Mouse (Mus musculus) natural killer cell, adult 2 months (primary cell): ENCODE measurements at regions not wholly inside any gene's neighbourhood (a gene's known extent, or its start where the extent isn't known, plus 50 kb on each side); places are given as distances from the start of the nearest gene placed in this dataset.
"Not testable (repeated sequence)": the region's sequence is repeated elsewhere in the genome, so short reads cannot be mapped to it uniquely, and the experiment has no call there.

Experiments used
- DNase-seq, 2 experiments: peaks; one replicate each; pipeline ENCODE4 v3.0.0; 2022; ENCODE audit warnings: low spot score in 2 of 2

DNA sequence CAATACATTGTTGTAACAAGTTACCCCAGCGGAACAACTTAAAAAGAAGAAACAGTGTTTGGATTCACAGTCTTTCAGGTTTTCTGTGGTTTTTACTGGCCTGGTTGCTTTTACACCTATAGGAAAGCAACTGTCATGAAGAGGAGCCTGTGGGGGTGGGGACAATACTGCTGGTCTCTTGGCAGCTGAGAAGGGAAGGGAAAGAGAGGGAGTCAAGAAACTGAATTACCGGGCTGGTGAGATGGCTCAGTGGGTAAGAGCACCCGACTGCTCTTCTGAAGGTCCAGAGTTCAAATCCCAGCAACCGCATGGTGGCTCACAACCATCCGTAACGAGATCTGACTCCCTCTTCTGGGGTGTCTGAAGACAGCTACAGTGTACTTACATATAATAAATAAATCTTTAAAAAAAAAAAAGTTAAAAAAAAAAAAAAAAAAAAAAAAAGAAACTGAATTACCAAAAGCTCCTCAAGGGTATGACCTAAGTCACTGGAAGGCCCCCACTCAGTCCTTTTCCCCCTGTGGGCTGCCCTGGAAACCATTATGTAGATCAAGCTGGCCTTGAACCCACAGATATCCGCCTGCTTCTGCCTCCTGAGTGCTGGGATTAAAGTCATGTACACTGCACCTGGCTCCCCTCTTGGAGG lies 114.3 kb upstream of the Nebl start:
- DNase-seq: not testable (repeated sequence)

DNA sequence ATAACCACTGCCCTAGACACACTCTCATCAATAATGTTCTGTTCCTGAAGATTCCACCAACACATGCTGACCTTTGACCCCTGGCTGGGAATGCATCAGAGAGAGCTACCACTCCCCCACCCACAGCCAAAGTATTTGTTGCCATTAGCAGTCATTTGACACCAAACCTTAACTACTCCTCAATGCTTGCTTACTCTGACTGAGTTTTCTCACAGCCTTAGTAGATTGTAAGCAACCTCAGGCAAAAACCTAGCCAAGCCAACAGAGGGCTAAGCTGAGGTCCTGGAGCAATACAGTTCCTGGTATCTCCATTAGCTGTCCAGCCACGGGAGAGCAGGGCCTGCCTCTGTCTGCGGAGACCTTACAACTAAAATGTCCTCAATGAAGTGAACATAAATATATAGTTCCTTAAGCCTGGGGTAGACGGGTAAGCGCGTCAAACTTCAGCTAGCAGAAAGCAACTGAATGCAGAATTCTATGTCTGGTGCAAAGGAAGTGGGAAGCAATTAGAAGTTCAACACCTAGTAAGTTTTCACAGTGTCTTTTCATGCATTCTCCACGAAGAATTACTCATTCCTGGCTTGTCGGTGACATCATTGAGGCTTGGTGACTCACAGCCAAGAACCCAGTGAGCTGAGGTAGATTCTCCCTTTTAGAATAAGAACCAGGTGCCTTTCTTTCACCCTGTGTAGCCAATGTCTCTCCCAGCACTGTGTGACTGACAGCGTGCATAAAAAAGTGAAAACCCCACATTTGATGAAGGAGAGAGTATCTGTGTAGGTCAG lies 113.6 kb upstream of the Nebl start:
- DNase-seq: no peak

DNA sequence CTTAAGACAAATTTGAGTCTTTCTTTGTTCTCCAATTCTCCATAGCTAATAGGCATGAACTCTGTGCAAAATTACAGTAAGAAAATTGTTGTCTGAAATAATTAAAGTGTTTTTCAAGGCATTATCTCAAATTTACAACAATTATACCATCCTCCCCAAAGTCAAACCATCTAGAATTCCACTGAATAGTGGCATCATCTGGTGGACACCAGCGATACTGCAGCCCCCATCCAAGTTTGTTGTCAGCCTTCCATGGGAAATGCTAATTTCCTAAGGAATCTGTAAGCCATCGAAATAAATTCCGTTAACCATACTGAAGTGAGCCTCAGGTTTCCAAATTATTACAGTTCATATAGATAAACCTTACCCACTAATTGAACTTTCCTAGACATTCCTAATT lies 110.7 kb upstream of the Nebl start:
- DNase-seq: no peak

DNA sequence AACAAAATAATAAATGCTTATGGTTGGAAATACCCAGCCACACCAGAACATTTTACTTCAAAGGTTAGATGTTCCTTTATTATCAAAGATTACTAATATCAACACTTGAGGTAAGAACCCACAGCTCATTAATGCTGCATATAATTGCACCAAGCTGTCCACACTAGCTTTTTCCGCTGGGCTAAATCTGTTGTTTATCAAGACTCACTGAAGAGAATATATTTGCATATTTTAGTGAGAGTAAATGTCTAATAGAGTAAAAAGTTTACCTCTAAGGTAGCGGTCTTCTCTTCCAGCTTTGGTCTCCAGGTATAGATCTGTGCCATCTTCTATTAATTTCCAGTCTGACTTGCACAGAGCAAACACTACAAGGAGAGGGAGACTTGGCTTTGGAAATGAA lies 110.3 kb upstream of the Nebl start:
- no peak for DNase-seq

- no peak for DNase-seq
Observed at GRCm38 (mm10) chr2:17840941-17841498, 109.8 kb upstream of the Nebl start.

DNA sequence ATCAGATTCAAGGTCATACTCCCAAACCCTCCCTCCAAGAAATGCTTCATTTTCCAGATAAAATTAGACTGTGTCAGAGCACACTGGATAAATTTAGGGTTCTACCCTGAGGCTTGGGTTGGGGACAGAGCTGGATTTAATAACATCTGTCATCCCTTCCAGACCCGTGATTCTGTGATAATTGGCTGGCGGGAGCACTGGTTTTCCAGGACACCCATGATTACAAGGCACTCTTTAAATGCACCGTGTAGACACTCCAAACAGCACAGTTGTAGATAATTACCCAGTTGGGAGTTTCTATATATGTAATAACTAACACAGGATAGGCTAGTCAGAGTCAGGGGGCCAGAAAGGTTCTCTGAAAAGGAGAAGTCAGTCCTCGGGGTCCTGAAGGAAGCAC lies 108.4 kb upstream of the Nebl start:
- no peak for DNase-seq

- DNase-seq: no peak
Observed at GRCm38 (mm10) chr2:17838859-17839581, 107.8 kb upstream of the Nebl start.

- DNase-seq: no peak
Observed at GRCm38 (mm10) chr2:17838381-17838680, 107.1 kb upstream of the Nebl start.

- DNase-seq: no peak
Observed at GRCm38 (mm10) chr2:17837541-17838380, 106.5 kb upstream of the Nebl start.

- no peak for DNase-seq
Observed at GRCm38 (mm10) chr2:17832726-17833125, 101.5 kb upstream of the Nebl start.

GRCm38 (mm10) chr2:17830216-17830615 lies 99.0 kb upstream of the Nebl start:
- DNase-seq: no peak

DNA sequence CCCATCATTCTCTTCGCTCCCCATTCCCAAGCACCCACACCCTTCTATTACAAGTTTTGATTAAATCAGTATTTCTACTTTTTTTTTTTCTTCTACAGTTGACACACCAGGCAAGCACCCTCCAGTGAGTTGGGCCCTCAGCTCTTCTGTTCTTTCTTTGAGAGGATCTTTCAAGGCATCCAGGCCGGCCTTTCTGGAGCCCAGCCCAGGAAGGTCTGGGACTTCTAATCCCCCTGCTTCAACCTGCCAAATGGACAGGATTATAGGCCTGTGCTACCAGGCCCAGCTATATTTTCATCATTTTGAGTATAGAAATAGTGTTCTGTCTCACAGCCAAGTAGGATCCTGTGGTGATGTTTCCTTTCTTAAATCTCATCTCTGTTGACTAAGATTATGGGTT lies 94.0 kb upstream of the Nebl start:
- DNase-seq: no peak

DNA sequence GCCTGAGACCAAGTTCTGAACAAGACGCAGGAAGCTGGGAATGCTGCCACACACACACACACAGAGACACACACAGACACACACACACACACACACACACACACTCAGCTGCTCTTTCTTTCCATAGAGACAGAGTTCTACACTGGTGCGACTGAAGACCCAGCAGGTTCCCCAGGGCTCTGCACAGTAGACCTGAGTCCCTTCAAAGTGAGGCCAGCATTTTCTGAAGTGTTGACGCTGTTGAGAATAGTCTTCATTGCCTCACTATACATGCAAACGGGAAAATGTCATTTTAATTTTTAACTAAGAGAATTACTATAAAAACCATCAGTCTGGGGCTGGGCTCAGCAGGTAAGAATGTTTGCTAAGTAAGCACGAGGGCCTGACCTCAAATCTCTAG lies 92.9 kb upstream of the Nebl start:
- DNase-seq: no peak

DNA sequence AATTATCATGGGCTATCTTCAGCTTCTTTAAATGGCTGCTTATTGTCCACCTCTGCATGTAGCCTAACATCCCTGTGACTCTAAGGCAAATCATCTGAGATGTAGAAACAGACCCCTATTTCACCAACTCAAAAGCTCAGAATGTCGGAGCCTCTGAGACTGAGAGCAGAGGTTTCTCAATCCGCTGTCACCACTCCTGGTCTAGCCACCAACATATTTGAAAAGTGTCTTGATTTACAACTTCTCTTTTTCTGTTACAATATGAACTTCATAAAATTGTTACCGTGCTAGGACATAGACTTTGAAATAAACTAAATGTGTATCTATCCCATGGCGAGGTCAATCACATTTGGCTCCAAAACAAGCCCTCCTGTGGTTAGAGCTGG lies 91.3 kb upstream of the Nebl start:
- no peak for DNase-seq

DNA sequence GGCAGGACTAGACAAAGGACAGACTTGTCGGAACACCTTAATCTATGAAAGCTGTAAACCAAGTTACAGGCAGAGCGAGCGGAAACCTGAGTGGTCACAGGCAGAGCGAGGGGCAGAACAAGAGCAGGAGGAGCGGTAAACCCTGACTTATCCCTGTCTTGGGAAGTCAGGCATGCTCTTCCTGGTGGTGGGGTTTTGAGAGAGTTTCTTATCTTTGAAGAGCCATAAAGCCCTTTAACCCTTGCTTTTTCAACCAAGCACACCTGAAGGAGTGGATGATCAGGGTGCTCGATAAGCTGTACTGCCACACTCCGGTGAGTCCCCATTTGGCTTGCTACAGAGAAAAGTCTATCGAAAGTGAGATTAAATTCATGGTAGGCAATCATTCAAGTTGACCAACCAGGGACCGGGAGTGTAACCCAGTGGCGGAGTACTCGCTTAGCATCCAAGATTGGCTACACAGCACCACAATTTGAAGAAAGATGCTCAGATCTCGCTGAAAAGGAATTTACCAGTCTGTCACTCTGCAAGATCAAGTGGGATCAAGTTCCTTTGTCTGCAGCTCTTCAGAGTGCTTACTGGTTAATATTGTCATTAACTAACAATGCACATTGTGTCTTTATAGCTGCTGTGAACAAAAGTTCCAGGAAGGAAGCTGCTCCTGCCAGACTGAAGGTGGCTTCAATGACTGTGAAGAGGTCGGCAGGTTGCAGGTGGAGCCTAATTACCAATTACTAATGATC lies 90.8 kb upstream of the Nebl start:
- no peak for DNase-seq

- no peak for DNase-seq
Observed at GRCm38 (mm10) chr2:17811943-17812670, 80.8 kb upstream of the Nebl start.
